Mouse (Mus musculus): ENCODE results near the gene Abhd17b.

DNA sequence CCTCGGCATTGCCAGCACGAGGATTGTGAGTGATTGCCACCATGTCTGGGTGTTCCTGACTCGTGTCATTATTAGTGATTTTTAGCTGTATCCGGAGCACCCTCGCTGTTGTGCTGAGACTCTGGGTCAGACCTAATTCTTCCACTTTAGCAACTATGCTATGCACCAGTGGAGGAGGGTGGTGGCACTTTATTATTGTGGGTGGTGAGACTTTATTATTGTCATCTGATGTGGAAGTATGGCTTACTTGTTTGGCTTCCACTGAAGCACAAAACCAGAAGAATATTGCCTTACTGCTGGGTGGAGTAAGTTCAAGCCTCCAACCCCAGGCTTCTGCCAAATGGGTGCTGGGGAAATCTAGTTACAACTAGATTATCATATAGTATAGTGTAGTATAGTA, 68.0 kb downstream of the Abhd17b start:
- no peak for TF ChIP-seq ZMIZ1 (IDR thresholded peaks at IDR 0.05; ENCODE audit: low read depth, low read length)
- no peak for TF ChIP-seq POLR2A (IDR thresholded peaks at IDR 0.05; ENCODE audit: low read depth, low read length)
- TF ChIP-seq HCFC1 (IDR thresholded peaks at IDR 0.05; ENCODE audit: low read depth, low read length): no peak
- no peak for TF ChIP-seq RCOR1 (conservative IDR thresholded peaks at IDR 0.05; ENCODE audit: low read depth, low read length)
- no peak for TF ChIP-seq CTCF (conservative IDR thresholded peaks at IDR 0.05 in 1 of 2, IDR thresholded peaks at IDR 0.05 in 1 of 2; ENCODE audit: low read depth in 2 of 2, low read length in 2 of 2)
- TF ChIP-seq MAX (IDR thresholded peaks at IDR 0.05; ENCODE audit: low read length): no peak
- TF ChIP-seq MXI1 (IDR thresholded peaks at IDR 0.05; ENCODE audit: low read depth, low read length): no peak
- TF ChIP-seq E2F4 (IDR thresholded peaks at IDR 0.05; ENCODE audit: insufficient replicate concordance, low read depth, low read length): no peak
- no peak for TF ChIP-seq USF1 (IDR thresholded peaks at IDR 0.05; ENCODE audit: low read depth, low read length)
- TF ChIP-seq EP300 (IDR thresholded peaks at IDR 0.05; ENCODE audit: low read length): no peak
- no peak for TF ChIP-seq CHD2 (IDR thresholded peaks at IDR 0.05; ENCODE audit: low read length)
- TF ChIP-seq ZNF384 (IDR thresholded peaks at IDR 0.05; ENCODE audit: low read depth, low read length): no peak
- TF ChIP-seq MAFK (IDR thresholded peaks at IDR 0.05; ENCODE audit: insufficient replicate concordance, low read length): no peak
- no peak for TF ChIP-seq TCF12 (IDR thresholded peaks at IDR 0.05; ENCODE audit: low read depth, low read length)
